Mouse (Mus musculus) erythroblast, adult 5-6 weeks (primary cell): Measurements from ENCODE around the gene Timm44. TPM values are rescaled to one million over a fixed set of nuclear protein-coding genes. Genes with fewer than 3 reads are reported as not detected.
"Not testable (repeated sequence)": the region's sequence is repeated elsewhere in the genome, so short reads cannot be mapped to it uniquely, and the experiment has no call there.

ENCODE experiments used
- ATAC-seq: replicated peaks from 2 replicates; pipeline ENCODE4 v1.8.0; 2016; ENCODE audit warnings: moderate number of reproducible peaks, mild to moderate bottlenecking, moderate TSS enrichment, inconsistent platforms; ENCODE audit not compliant: poor library complexity, low FRiP score, severe bottlenecking
- total RNA-seq, 2 experiments: library from RNA; stranded (forward) in 1 of 2; stranded (reverse) in 1 of 2; fragments of 150-400 nt in 1 of 2; fragments of 200-764, 138-1000 nt in 1 of 2; gene quantifications; 2 replicates each; pipeline versions ENCODE4 v1.2.3 to v1.2.4; 2015 to 2017; ENCODE audit warnings: low replicate concordance in 2 of 2

Timm44 gene
- total RNA-seq, 2 experiments from 2014 or later = 24.2 to 31.6 TPM

- ATAC-seq = peak; percentile 63; the same call in 1 of the 2 replicates
These were observed 8.1 kb downstream of the Timm44 start for GRCm38 (mm10) chr8:4267627-4268026.

- ATAC-seq = 0 out of 2 replicates have a peak, but pooled peaks have one; percentile 35
These were observed 10.4 kb downstream of the Timm44 start for GRCm38 (mm10) chr8:4265160-4265914.

DNA sequence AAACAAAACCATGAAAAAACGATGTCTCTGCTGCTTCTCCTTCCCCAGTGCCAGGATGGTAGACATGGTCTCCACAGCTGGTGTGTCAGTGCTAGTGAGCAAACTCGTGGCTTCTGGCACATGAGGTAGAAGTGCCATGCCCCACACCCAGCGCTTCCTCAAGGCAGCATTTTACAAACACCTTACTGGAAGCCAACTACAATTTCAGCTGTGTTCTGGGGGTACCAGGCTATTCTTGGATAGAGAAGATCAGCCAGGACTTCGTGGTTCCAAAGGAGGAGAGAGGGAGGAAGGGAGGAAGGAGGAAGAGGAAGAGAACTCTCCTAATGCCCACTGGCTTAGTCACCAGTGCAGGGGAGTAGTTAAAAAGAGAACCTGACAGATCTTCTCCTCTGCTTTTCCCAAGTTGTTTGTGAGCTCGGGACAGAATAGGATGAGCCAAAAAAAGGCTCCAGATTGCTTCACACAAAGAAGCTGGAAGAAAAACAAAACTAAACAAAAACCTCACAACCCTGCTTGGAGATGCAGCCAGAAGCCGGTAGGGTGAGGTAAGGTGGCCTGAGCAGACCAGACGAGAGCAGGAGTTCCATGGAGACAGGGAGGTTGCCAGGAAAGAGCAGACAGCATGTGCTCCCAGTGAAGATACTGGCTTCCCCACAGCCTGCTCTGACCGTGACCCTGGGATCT lies 12.5 kb downstream of the Timm44 start:
- no peak for ATAC-seq

DNA sequence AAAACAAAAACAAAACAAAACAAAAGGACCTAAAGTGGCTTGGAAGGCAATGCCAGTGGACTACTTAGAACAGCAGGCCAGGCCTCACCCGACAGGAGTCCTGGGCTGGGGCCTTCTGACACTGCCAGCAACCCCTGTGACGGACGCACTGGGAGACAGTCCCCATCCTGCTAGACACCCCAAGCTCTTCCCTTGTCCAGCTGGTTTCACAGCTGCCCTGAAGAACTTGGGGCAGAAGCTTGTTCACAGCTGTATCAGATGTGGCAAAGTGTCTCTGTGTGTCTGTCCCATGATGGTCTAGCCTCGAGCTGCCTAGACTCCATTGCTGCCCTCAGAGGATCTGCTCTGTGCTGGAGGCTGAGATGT lies 15.9 kb downstream of the Timm44 start:
- ATAC-seq = no peak

DNA sequence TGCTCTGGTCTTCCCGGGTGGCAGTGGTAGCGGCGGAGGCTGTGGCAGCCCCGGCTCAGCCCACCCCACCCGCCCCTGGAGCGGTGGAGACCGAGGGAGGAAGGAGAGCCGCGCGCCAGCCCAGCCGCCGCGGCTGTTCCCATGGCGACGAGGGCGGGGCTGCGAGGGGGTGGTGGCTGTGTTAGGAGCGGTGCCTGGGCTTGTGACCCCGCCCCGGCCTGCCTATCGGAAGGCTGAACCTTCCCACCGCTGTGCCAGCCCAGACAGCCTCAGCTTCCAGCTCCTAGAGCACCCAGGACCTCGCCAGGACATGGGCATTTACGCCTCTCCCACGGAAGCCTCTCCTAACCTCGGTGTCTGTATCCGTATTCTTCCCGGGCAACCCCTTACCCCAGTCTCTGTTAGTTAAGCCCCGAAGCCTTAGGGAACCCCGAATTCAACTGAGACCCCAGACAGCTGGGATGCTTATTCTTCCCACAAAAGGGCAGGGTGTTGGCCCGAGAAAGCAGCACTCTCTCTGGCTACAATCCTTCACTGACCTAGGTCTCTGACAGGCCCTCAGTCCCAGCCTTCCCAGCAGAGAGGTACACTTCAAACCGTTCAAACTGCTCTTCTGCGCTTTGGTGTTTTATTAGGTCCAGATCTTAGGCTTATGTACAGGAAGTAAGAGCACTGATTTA lies 16.4 kb downstream of the Timm44 start, which contains the start of gene Ctxn1:
Gene Ctxn1 (minus strand): TSS at position 150 of the 680 bp plus-strand sequence.
- peak; percentile 93 for ATAC-seq

- peak; percentile 51 for ATAC-seq
These were observed 17.0 kb downstream of the Timm44 start for GRCm38 (mm10) chr8:4258678-4259077.

- ATAC-seq = peak; percentile 61
These were observed 17.5 kb downstream of the Timm44 start for GRCm38 (mm10) chr8:4258233-4258632.

- ATAC-seq = no peak
These were observed 18.4 kb downstream of the Timm44 start for GRCm38 (mm10) chr8:4257350-4257749.

DNA sequence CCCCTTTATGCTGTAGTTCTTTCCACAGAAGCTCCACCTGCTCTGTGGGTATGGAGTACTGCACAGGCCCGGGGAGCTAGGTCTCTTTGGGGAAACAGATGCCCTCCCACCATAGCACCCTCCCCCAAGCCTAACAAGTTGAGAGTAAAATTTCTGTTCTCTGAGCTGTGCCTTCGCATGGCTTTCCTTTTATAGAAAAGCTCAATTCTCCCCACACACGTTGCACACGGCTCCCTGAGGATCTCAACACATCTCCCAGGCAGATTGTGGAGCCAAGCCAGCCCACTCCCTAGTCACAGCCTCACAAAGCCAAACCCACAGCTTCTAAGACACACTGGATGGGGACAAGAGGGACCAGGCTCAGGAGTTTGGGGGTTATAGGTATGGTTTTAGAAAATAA lies 18.8 kb downstream of the Timm44 start:
- no peak for ATAC-seq

- not testable (repeated sequence) for ATAC-seq
These were observed 20.2 kb downstream of the Timm44 start for GRCm38 (mm10) chr8:4255471-4255870.

DNA sequence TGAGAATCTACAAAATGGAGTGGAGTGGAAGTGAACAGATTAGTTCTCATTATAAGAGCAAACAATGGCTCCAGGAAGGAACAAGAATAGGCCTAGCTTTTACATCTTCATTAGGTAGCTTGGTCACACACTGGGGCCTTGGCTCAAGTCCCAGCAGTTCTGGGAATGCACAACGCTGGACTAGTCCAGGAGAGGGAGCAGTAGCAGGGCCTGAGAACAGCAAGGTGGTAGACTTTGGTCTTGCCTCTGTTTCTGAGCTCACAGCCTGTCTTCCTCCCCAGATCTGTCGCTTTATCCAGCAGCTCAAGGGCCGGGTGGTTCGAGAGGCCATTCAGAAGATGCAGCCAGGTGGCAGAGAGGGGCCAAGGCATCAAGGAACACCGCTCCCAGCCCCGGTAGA lies 21.7 kb downstream of the Timm44 start:
- ATAC-seq = no peak

GRCm38 (mm10) chr8:4252934-4253841 lies 22.5 kb downstream of the Timm44 start, which contains the start of gene Snapc2:
Gene Snapc2, plus strand, starts transcription at chr8:4253080.
- peak; percentile 90 for ATAC-seq

DNA sequence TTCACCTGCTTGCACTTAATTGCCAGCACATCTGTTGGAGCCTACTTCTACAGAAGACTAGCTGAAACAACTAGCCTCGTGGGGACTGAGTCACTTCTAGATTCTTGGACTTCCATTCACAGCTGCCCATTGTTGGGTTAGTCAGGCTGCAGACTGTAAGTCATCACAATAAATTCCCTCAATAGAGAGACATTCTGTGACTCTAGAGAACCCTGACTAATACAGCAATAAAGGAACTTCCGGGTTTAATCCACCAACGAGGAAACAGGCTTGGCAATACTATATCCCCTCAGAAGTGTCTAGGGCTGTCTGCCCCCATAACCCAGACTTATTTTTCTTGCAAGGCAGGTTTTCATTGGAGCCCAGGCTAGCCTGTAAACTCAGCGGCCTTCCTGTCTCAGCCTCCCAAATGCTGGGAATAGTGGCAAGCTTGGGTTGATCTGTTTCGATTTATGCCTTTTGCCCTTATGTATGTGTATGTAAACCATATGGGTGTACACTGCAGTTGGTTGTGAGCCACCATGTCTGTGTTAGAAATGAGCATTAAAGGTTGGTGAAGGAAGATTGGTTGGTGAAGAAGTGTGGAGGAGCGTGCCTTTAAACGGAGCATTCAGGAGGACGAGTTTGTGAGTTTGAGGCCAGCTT lies 23.5 kb downstream of the Timm44 start:
- no peak for ATAC-seq

GRCm38 (mm10) chr8:4250306-4250970 lies 25.3 kb downstream of the Timm44 start:
- peak; percentile 45; the same call in 1 of the 2 replicates for ATAC-seq

GRCm38 (mm10) chr8:4249213-4249612 lies 26.5 kb downstream of the Timm44 start:
- ATAC-seq = no peak

- no peak for ATAC-seq
These were observed 27.7 kb downstream of the Timm44 start, which contains the start of gene Tgfbr3l for GRCm38 (mm10) chr8:4247951-4248540. Gene Tgfbr3l, plus strand, starts transcription at chr8:4248214.

GRCm38 (mm10) chr8:4247241-4247640 lies 28.5 kb downstream of the Timm44 start:
- ATAC-seq = no peak

DNA sequence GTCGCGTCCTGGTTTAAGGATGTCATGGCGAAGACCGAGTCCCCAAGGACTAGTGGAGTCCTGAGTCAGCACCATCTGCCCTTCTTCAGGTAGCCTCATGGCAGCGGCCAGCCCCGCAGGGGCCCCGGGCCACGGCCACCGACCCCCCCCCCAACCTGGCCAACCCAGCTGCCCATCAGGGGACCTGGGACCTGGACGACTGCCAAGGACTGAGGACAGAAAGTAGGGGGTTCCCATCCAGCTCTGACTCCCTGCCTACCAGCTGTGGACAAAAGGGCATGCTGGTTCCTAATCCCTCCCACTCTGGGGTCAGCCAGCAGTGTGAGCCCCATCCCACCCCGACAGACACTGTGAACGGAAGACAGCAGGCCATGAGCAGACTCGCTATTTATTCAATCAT lies 30.0 kb downstream of the Timm44 start:
- ATAC-seq = no peak
